Mouse (Mus musculus) gastrocnemius, adult 8-10 months (tissue): Measurements from ENCODE around the gene Iffo2. TPM values are rescaled to one million over a fixed set of nuclear protein-coding genes. Genes with fewer than 3 reads are reported as not detected.

Experiments
- DNase-seq, 2 experiments: peaks; one replicate each; pipeline ENCODE4 v3.0.0; 2022; ENCODE audit warnings: low spot score in 2 of 2
- microRNA-seq: library from miRNA; unstranded; fragments of <30 nt; microRNA quantifications from one replicate; pipeline ENCODE4 v1.2.0, GENCODE M21; 2022
- total RNA-seq, 4 experiments: library from RNA; stranded (reverse); gene quantifications; 2 replicates each; pipeline ENCODE4 v1.2.4; 2022

The Iffo2 gene
- total RNA-seq, 4 experiments from 2014 or later = 1.2 to 1.9 (median 1.7) TPM

DNA sequence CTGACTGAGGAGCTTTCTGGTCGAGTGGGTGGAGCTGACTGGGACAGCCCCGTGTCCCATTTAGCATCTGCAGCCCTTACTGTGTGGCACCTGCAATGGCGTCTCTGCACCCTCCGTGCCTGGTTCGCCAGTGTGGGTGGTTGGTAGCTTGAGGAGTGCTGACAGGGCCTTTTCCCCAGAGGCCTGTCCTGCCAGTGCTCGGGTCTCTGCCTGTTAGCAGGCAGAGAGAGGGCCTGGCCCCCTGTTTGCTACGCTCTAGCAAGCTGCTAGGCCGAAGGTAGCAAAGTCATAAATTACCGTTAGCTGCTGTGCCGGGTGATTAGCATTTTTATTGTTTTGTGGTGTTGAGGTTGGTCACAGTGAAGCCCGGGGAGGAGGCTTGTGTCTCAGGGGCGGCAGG, 109.5 kb downstream of the Iffo2 start:
- no peak for DNase-seq

DNA sequence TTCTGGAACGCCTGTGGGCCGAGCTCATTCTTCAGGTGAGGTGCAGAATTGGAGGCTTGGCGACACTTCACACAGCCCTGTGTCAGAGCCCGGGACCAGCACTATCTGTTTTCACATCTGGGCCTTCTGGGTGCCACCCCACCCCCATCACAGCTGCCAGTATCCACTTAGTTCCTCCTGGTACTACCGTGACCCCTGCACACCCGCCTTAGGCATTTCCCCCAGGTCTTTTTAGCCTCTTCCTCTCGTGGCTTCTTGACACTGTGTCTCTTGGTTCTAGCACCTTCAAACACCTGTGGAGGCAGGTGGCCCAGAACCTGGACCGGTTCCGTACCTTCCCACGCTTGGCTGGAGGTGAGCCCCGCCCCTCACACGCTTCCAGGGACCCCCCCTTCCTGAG, 110.0 kb downstream of the Iffo2 start:
- no peak for DNase-seq

DNA sequence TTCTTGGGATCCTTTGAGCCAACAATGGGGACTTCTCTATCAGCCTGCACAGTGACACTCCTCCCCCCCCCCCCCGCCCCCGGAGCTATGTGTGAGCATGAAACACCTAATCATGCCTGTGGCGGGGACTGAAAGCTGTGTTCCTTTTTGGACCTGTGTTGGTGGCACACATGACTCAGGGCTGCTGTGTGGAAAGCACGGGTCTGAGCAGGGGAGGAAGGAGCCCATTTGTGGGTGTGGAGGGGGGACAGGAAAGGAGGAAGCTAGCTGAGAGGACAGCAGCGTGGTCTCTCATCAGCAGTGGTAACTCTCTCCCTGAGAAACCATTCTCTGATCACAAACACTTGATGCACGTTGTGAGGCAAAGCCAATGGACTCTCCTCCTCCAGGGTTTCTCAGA, 110.4 kb downstream of the Iffo2 start:
- no peak for DNase-seq

DNA sequence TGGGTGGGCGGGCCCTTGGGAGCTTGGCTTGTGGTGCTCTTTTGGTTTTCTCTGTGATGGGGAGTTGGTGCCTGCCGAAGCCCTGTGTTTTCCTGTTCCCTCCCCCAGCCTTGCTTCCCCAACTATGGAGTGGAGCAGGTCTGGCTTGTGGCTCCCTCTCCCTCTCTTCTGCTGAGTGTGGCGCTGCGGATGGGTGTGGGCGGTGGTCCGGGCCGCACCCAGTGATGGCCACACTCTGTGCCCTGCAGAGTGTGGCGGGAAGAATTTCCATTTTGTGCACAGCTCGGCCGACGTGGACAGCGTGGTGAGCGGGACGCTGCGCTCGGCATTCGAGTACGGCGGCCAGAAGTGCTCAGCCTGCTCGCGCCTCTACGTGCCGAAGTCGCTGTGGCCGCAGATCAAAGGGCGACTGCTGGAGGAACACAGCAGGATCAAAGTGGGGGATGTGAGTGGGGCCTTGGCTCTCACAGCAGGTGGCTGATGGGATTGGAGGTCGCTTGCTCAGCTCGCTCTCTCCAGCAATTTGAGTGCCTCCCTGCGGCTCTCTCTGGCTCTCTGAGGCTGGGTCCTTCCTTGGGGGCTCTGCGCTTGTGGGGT, 111.6 kb downstream of the Iffo2 start:
- DNase-seq = no peak

DNA sequence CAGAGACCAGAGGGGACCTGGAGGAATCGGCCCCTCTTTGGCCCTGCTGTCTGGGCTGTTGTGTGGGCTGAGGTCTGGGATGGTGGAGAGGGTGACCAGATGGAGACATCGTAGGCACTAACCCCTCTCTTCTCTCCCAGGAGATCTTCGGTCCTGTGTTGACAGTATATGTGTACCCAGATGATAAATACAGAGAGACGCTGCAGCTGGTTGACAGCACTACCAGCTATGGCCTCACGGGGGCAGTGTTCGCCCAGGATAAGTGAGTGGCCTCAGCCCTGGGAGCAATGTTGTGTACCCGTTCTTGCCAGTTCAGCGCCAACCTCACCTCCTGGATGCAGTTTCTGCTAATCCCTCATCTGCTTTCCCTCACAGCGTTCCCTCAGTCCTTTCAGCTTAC, 113.6 kb downstream of the Iffo2 start:
- peak; percentile 50 to 51 for DNase-seq

DNA sequence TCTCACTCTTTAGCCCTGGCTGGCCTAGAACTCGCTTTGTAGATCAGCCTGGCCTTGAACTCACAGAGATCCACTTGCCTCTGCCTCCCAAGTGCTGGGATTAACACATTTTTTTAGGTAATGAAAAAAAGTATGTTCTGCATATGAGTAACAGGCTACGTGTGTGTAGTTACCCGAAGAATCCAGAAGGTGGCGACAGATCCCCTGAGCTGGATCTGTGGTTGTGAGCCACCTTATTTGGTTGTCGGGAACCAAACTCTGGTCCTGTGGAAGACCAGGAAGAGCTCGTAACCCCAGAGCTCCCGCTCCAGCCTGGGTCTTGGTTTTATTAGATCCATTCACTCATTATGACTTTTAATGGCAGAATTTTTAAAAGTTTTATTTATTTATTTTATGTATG, 116.6 kb downstream of the Iffo2 start:
- no peak for DNase-seq

DNA sequence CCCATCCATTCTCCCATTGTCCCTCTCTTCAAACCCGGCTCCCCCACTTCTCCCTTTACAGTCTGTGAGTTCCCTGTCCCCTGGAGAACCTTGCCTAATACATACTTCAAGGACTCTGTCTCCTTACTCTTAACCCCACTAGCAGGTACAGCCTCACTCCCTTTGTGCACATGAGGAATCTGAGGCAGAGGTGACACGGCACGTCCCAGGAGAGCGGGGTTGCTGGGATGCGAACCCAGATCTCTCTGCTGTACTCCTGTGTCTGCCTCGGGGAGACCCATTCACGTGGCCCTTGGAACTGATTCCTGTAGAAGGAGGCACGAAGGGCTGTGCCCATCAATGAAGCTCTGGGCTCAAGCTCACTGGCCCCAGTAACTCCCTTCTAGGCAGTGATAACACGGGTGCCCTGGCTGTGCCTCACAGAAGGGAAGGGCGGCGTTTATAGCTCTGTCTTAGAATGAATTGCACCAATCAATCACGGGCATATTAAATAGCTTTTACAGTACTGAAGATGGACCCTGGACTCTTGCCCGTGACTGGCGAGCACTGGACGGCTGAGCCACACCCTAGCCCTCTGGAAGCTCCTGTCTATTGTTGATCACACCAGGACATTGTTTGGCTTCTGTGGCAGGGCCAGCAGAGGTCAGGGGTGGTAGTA, 119.9 kb downstream of the Iffo2 start:
- no peak for DNase-seq

DNA sequence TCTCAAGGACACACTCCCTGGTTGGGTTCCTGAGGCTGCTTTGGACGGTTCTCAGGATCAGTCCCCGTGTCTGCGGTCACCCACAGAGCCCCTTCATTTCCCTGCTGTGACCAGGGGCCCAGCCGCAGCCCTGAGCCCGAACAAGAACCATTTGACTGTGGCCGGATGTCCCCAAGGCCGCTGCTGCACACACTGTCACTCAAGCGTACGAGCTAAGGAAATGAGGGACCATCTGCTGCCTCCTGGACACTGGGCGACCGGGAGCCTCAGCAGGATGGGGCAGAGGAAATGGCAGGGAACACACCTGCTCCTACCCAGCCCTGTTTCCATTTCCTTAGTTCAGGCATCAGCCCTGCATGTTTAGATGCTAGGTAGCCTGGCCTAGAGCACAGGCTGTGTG, 120.6 kb downstream of the Iffo2 start:
- no peak for DNase-seq

DNA sequence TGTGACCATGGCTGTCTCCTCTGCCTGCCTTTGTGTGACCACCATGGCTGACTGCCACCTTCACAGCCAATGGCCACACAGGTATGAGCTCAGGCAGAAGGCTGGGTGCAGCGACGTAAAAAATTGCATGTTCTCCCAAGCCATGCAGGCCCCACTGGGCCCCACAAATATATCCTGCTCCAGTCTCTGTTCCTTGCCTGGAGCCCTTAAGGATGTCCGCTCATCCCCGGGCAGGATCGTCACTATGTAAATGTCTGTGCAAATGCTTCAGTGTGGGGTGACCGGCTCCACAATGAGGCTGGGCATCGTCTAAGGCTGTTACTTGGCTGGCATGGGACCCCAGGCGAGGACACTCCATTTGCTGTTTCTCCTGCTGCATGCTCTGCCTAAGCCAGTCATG, 122.9 kb downstream of the Iffo2 start, which contains the start of gene Tas1r2:
Gene Tas1r2, plus strand, starts transcription at position 301 of the 400 bp plus-strand sequence.
- DNase-seq = no peak

DNA sequence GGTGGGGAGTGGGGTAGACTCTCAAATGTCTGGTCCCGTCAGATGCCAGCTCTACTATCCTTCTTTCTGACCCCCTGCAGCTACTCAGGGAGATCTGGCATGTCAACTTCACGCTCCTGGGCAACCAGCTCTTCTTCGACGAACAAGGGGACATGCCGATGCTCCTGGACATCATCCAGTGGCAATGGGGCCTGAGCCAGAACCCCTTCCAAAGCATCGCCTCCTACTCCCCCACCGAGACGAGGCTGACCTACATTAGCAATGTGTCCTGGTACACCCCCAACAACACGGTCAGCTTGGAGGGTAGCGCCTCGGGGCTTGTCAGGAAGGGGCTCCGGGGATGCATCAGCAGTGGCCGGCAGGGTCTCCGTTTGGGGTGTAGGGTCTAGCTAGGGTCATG, 131.5 kb downstream of the Iffo2 start:
- no peak for DNase-seq

DNA sequence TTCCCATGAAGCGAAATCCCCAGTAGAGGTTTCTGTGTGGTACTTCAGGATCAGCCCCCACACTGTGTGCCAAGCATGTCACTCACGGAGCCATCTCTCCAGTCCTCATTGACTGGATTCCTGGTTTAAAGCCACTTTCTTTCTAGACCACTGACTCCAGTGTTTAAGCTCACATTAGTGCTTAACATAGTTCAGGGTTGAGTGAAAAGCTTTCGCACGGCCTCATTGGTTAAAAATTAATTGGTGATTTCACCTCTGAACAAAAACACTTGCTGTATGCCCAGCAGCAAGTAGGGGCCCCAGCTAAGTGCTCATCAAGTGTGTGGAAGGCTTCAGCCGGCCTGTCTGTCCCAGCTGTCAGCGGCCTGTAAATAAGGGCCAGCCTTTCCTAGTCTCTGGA, 137.3 kb downstream of the Iffo2 start:
- DNase-seq = no peak

DNA sequence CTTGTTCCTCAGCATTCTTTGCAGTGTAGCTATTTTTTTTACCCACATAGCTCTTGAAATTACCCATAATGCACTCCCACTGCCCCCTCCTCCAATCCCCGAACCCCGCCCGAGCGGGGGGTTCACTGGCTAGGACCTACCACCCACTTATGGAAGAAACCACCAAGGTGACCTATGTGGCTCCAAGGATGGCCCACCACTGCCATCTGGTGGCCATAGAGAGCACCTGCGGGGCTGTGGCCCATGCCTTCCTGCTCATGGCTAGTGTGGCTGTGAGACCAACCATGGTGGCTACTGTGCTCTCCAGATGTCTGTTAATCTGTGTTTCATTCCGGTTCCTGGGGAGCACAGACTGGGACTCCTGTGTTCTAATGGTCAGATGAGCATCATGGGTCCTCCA, 139.5 kb downstream of the Iffo2 start:
- DNase-seq = peak in 1 of 2 experiments; percentile 28

Small RNA genes within 50 kb of the gene (microRNA-seq; reads per million reads assigned to microRNA genes)
- gene Gm25571 = not detected
- not detected for gene Mir7020

Other genes starting within 250 kb of the Iffo2 start
- gene Pqlc2, start 219.8 kb upstream of the Iffo2 start, total RNA-seq = 1 to 10 TPM; 5.1 to 8.3 (median 5.5) TPM
- 10 to 100 TPM; 35.8 to 37.3 (median 37.0) TPM for gene Akr7a5, start 219.8 kb upstream of the Iffo2 start, total RNA-seq
- 10 to 100 TPM; 33.1 to 39.4 (median 36.0) TPM for gene Mrto4, start 178.0 kb upstream of the Iffo2 start, total RNA-seq
- gene Emc1, start 178.0 kb upstream of the Iffo2 start, total RNA-seq = 10 to 100 TPM; 34.6 to 37.8 (median 36.6) TPM
- gene Ubr4, start 177.9 kb upstream of the Iffo2 start, total RNA-seq = 100 to 1,000 TPM; 118 to 178 (median 133) TPM
- not detected for gene Gm21969, start 72.6 kb downstream of the Iffo2 start, total RNA-seq
- gene Aldh4a1, start 92.3 kb downstream of the Iffo2 start, total RNA-seq = 10 to 100 TPM; 59.0 to 74.1 (median 66.3) TPM
- not detected for gene Tas1r2, start 123.0 kb downstream of the Iffo2 start, total RNA-seq